Mouse (Mus musculus): ENCODE results near the gene Wbp1l. TPM values are rescaled to one million over a fixed set of nuclear protein-coding genes. Genes with fewer than 3 reads are reported as not detected.

The Wbp1l gene
- total RNA-seq, 2 experiments from 2014 or later = 39.0 to 47.3 TPM

- no peak for DNase-seq
Observed at GRCm38 (mm10) chr19:46705779-46706495, 107.1 kb downstream of the Wbp1l start.

- no peak for DNase-seq
Observed at GRCm38 (mm10) chr19:46706540-46707295, 107.8 kb downstream of the Wbp1l start.

Other genes starting within 250 kb of the Wbp1l start
- under 1 TPM; 0.33 to 0.38 TPM for gene 2310034G01Rik, start 248.8 kb upstream of the Wbp1l start, total RNA-seq (2021)
- gene Actr1a, start 203.3 kb upstream of the Wbp1l start, total RNA-seq (2021) = 10 to 100 TPM; 49.3 to 53.1 TPM
- 1 to 10 TPM; 6.0 to 6.1 TPM for gene Sufu, start 202.2 kb upstream of the Wbp1l start, total RNA-seq (2021)
- 10 to 100 TPM; 19.1 to 20.6 TPM for gene Trim8, start 97.4 kb upstream of the Wbp1l start, total RNA-seq (2021)
- gene Arl3, start 25.9 kb upstream of the Wbp1l start, total RNA-seq (2021) = 10 to 100 TPM; 49.6 to 55.8 TPM
- gene Sfxn2, start 25.7 kb upstream of the Wbp1l start, total RNA-seq (2021) = 1 to 10 TPM; 2.8 TPM
- gene Cyp17a1, start 74.1 kb downstream of the Wbp1l start, total RNA-seq (2021) = not detected
- 10 to 100 TPM; 11.4 to 11.8 TPM for gene Borcs7, start 90.8 kb downstream of the Wbp1l start, total RNA-seq (2021)
- 10 to 100 TPM; 87.8 to 90.3 TPM for gene As3mt, start 108.4 kb downstream of the Wbp1l start, total RNA-seq (2021)
- 1 to 10 TPM; 3.2 to 3.4 TPM for gene Cnnm2, start 162.5 kb downstream of the Wbp1l start, total RNA-seq (2021)